Comparison of ENCODE assay signal across 8 mouse cellular contexts in the genomic region with DNA sequence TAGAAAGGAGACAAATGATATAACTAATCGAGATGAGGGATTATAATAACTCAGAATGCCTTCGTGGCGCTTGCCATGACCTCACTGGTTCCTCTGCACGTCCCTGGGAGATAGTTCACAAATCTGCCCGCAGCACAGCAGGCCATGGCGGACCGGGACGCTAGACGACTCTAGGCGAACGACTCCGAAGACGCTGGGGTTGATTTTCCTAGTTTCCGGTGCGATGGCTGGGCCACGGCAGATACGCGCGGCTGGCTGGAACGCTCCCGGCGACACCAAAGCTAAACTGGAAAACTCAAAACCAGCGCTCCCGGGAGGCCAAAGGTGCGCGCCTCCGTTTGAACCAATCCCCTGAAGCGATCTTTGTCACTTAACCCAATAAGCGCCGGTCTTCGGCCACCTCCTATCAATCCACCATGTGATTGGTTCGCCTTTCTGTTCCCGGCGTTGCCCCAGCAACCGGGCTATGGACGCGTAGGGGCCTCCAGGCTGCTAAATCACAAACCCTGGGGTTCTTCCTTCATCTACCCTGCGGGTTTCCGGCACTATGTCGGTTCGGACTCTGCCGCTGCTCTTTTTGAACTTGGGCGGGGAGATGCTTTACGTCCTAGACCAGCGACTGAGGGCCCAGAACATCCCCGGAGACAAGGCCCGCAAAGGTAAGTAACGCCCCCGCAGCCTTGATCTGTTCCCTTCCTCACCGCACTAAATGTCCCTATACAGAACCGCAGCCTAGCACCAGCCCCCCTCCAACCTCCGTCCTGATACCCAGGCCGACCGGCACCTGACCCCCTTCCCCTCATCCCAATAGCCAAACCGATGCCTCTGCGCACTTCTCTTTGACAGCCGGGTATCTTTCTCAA. TPM values are rescaled to one million over a fixed set of nuclear protein-coding genes. Genes with fewer than 3 reads are reported as not detected.
DNase-seq lines count a peak whose midpoint lies in the region; ATAC-seq lines count a peak whose summit lies in the region.

Oscp1 (plus strand) TSS at position 432 of the 863 bp plus-strand sequence.

- ATAC-seq in hindbrain, embryonic 12.5 days (ENCODE audit: low FRiP score), result peak; percentile 98

- H3K36me3 ChIP-seq in hindbrain, embryonic 12.5 days, result peaks cover 31% of the 10 kb centered on the region

- under 1% methylated on average over 57 of the region's 57 CpGs for WGBS in hindbrain, embryonic 12.5 days

- no peaks in the 10 kb centered on the region for H3K9me3 ChIP-seq in hindbrain, embryonic 12.5 days (replicated peaks)

- peak within 1 kb of the TSS; percentile 79 for H3K9ac ChIP-seq in hindbrain, embryonic 12.5 days

- peak within 1 kb of the TSS; percentile 60 for H3K4me2 ChIP-seq in hindbrain, embryonic 12.5 days (replicated peaks)

- H3K4me1 ChIP-seq in hindbrain, embryonic 12.5 days, result peaks cover 20% of the 10 kb centered on the region

- no peak within 1 kb of the TSS for H3K27ac ChIP-seq in hindbrain, embryonic 12.5 days

- peak; percentile 92 for DNase-seq in MN1 (ENCODE audit: low spot score)
- DNase-seq in cerebellum, adult 9-10 months, result peak; percentile 91
- DNase-seq in frontal cortex, adult 2 months (ENCODE audit: extremely low spot score in 1 of 2, low spot score in 1 of 2), result peak; percentile 93 to 96
- DNase-seq in layer of hippocampus, postnatal 14 days (ENCODE audit: low spot score in 2 of 2), result peak; percentile 92 to 95
- peak; percentile 87 for DNase-seq in lung, postnatal 14 days
- DNase-seq in retina, adult 2 months (ENCODE audit: low read depth, low spot score), result peak; percentile 80
- DNase-seq in thymus, postnatal 36 days, result peak; percentile 85 to 91

- no peaks in the 10 kb centered on the region for H3K27me3 ChIP-seq in hindbrain, embryonic 12.5 days

- H3K4me3 ChIP-seq in hindbrain, embryonic 12.5 days, result peak within 1 kb of the TSS; percentile 59

RNA-seq across cellular contexts. Expression of gene Oscp1, which starts in this region (rescaled TPM):
- 19.7 and 22.3 TPM in 2 replicates for polyA plus RNA-seq in frontal cortex, adult 2 months (2012; rRNA removed)
- polyA plus RNA-seq in hindbrain, embryonic 12.5 days (2016; fragmentation: Nextera tagmentation; extraction: Ambion mirVana), result 23.5 and 25.0 TPM in 2 replicates
- total RNA-seq in layer of hippocampus, postnatal 14 days (2021), result 10 to 100 TPM; 45.5 to 49.0 TPM
